Comparison of ENCODE assay signal across 8 mouse cellular contexts in the genomic region with DNA sequence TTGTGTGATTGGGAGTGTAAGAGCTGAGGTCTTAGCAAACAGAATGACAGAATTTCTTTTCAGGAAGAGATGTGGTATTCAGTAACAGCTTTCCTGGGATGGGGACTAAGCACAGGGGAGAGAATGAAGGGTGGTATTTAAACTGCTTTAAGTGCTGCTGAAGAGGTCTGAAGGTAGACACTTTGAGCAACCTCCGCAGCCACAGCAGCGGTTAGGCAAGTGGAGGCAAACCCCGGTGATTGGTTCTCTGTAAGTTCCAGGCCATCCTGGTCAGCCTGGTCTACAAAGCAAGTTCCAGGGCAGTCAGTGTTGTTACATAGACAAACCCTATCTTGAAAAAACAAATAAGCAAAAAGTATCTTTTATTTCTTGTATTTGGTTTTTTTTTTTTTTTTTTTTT. TPM values are rescaled to one million over a fixed set of nuclear protein-coding genes. Genes with fewer than 3 reads are reported as not detected.
A peak's percentile ranks its signal among the peaks of the same experiment; 100 is the strongest.
DNase-seq lines count a peak whose midpoint lies in the region; ATAC-seq and TF ChIP-seq lines count a peak whose summit lies in the region.

No protein-coding gene starts in this region.

- TF ChIP-seq POLR2A in limb, embryonic 14.5 days (IDR thresholded peaks at IDR 0.05; ENCODE audit: borderline replicate concordance, extremely low read depth, insufficient read depth, insufficient read length) = no peak

- H3K4me1 ChIP-seq in embryonic facial prominence, embryonic 14.5 days (ENCODE audit: control insufficient read depth, insufficient read depth, low read length) = peaks cover 33% of the 10 kb centered on the region
- H3K4me1 ChIP-seq in limb, embryonic 14.5 days (ENCODE audit: control insufficient read depth, insufficient read depth, low read length) = peaks cover 31% of the 10 kb centered on the region
- peaks cover 64% of the 10 kb centered on the region for H3K4me1 ChIP-seq in neural tube, embryonic 13.5 days (replicated peaks)

- no peak for DNase-seq in layer of hippocampus, adult 2 months (ENCODE audit: low spot score in 2 of 2)
- DNase-seq in layer of hippocampus, adult 8-10 months (ENCODE audit: low spot score in 2 of 2) = no peak
- DNase-seq in embryonic facial prominence, embryonic 14.5 days (ENCODE audit: low spot score) = no peak
- no peak for DNase-seq in limb, embryonic 14.5 days (ENCODE audit: low spot score)
- DNase-seq in layer of hippocampus, adult 9-11 months = no peak
- DNase-seq in urinary bladder, postnatal 25 days (ENCODE audit: low spot score) = no peak
- DNase-seq in spleen, adult 12 weeks (ENCODE audit: low spot score) = no peak

- no peak for TF ChIP-seq CTCF in layer of hippocampus, adult 2 months (conservative IDR thresholded peaks at IDR 0.05)

- H3K27me3 ChIP-seq in embryonic facial prominence, embryonic 14.5 days (replicated peaks; ENCODE audit: control insufficient read depth, insufficient read depth, low read length) = no peaks in the 10 kb centered on the region
- no peaks in the 10 kb centered on the region for H3K27me3 ChIP-seq in limb, embryonic 14.5 days (ENCODE audit: control insufficient read depth, insufficient read depth, low read length)
- no peaks in the 10 kb centered on the region for H3K27me3 ChIP-seq in neural tube, embryonic 13.5 days

- H3K9ac ChIP-seq in embryonic facial prominence, embryonic 14.5 days (ENCODE audit: low read depth, low read length) = peak overlapping the region; percentile 67
- peak overlapping the region; percentile 51 for H3K9ac ChIP-seq in limb, embryonic 14.5 days (ENCODE audit: low read depth, low read length, severe bottlenecking)
- peak overlapping the region; percentile 79 for H3K9ac ChIP-seq in neural tube, embryonic 13.5 days

- H3K36me3 ChIP-seq in embryonic facial prominence, embryonic 14.5 days (ENCODE audit: control insufficient read depth, insufficient read depth, low read length) = peaks cover 30% of the 10 kb centered on the region
- H3K36me3 ChIP-seq in limb, embryonic 14.5 days (ENCODE audit: control insufficient read depth, insufficient read depth, low read length) = peaks cover 37% of the 10 kb centered on the region
- H3K36me3 ChIP-seq in neural tube, embryonic 13.5 days = peaks cover 16% of the 10 kb centered on the region

- H3K27ac ChIP-seq in layer of hippocampus, adult 2 months = peak overlapping the region; percentile 87
- H3K27ac ChIP-seq in embryonic facial prominence, embryonic 14.5 days (replicated peaks; ENCODE audit: low read depth, low read length) = peak overlapping the region; percentile 98
- peak overlapping the region; percentile 90 for H3K27ac ChIP-seq in limb, embryonic 14.5 days (replicated peaks; ENCODE audit: low read depth, low read length)
- H3K27ac ChIP-seq in neural tube, embryonic 13.5 days (replicated peaks) = peak overlapping the region; percentile 86

- H3K4me3 ChIP-seq in layer of hippocampus, adult 2 months = peak overlapping the region; percentile 82; the same call in 1 of the 2 replicates
- peak overlapping the region; percentile 55 for H3K4me3 ChIP-seq in embryonic facial prominence, embryonic 14.5 days (ENCODE audit: low read depth, low read length)
- H3K4me3 ChIP-seq in limb, embryonic 14.5 days (replicated peaks; ENCODE audit: low read length) = peak overlapping the region; percentile 61
- peak overlapping the region; percentile 51 for H3K4me3 ChIP-seq in neural tube, embryonic 13.5 days

- H3K9me3 ChIP-seq in embryonic facial prominence, embryonic 14.5 days (ENCODE audit: control insufficient read depth, low read length) = no peaks in the 10 kb centered on the region
- H3K9me3 ChIP-seq in limb, embryonic 14.5 days (ENCODE audit: control insufficient read depth, low read length) = no peaks in the 10 kb centered on the region
- no peaks in the 10 kb centered on the region for H3K9me3 ChIP-seq in neural tube, embryonic 13.5 days

- H3K4me2 ChIP-seq in embryonic facial prominence, embryonic 14.5 days (ENCODE audit: low read depth, low read length) = peak overlapping the region; percentile 88
- H3K4me2 ChIP-seq in limb, embryonic 14.5 days (replicated peaks; ENCODE audit: low read depth, low read length, severe bottlenecking) = peak overlapping the region; percentile 66
- H3K4me2 ChIP-seq in neural tube, embryonic 13.5 days = peak overlapping the region; percentile 89

- no peak for ATAC-seq in embryonic facial prominence, embryonic 14.5 days (ENCODE audit: low read depth)
- ATAC-seq in limb, embryonic 14.5 days (ENCODE audit: low FRiP score, low read depth) = no peak
- ATAC-seq in neural tube, embryonic 13.5 days (ENCODE audit: low read depth) = no peak

- 13% methylated on average over 3 of the region's 3 CpGs for WGBS in embryonic facial prominence, embryonic 14.5 days
- 10% methylated on average over 3 of the region's 3 CpGs for WGBS in limb, embryonic 14.5 days
- 16% methylated on average over 3 of the region's 3 CpGs for WGBS in neural tube, embryonic 13.5 days

RNA-seq across cellular contexts. Expression of gene Shc1, which starts 1.7 kb away (rescaled TPM):
- total RNA-seq in layer of hippocampus, adult 2 months (2021) = 10 to 100 TPM; 12.2 to 14.3 TPM
- 10 to 100 TPM; 16.4 to 22.3 (median 19.9) TPM for total RNA-seq in layer of hippocampus, adult 8-10 months (2022)
- polyA plus RNA-seq in embryonic facial prominence, embryonic 14.5 days (2014; fragmentation: Nextera tagmentation; extraction: Ambion mirVana) = 74.0 and 75.2 TPM in 2 replicates
- 134 and 166 TPM in 2 replicates for polyA plus RNA-seq in limb, embryonic 14.5 days (2012; rRNA removed)
- polyA plus RNA-seq in limb, embryonic 14.5 days (2014; fragmentation: Nextera tagmentation; extraction: Ambion mirVana) = 72.5 and 80.0 TPM in 2 replicates
- polyA plus RNA-seq in neural tube, embryonic 13.5 days (2015; fragmentation: Nextera tagmentation; extraction: Ambion mirVana) = 41.8 and 45.1 TPM in 2 replicates

RNA-seq across cellular contexts. Expression of gene Cks1b, which starts 1.8 kb away (rescaled TPM):
- 1 to 10 TPM; 1.4 to 2.7 TPM for total RNA-seq in layer of hippocampus, adult 2 months (2021)
- total RNA-seq in layer of hippocampus, adult 8-10 months (2022) = 1 to 10 TPM; 1.6 to 4.7 (median 2.5) TPM
- polyA plus RNA-seq in embryonic facial prominence, embryonic 14.5 days (2014; fragmentation: Nextera tagmentation; extraction: Ambion mirVana) = 380 and 425 TPM in 2 replicates
- 247 and 268 TPM in 2 replicates for polyA plus RNA-seq in limb, embryonic 14.5 days (2012; rRNA removed)
- 473 and 476 TPM in 2 replicates for polyA plus RNA-seq in limb, embryonic 14.5 days (2014; fragmentation: Nextera tagmentation; extraction: Ambion mirVana)
- 110 and 144 TPM in 2 replicates for polyA plus RNA-seq in neural tube, embryonic 13.5 days (2015; fragmentation: Nextera tagmentation; extraction: Ambion mirVana)

RNA-seq across cellular contexts. Expression of gene Flad1, which starts 8.3 kb away (rescaled TPM):
- 10 to 100 TPM; 37.2 to 39.8 TPM for total RNA-seq in layer of hippocampus, adult 2 months (2021)
- total RNA-seq in layer of hippocampus, adult 8-10 months (2022) = 10 to 100 TPM; 35.8 to 37.8 (median 37.1) TPM
- 24.2 and 24.8 TPM in 2 replicates for polyA plus RNA-seq in embryonic facial prominence, embryonic 14.5 days (2014; fragmentation: Nextera tagmentation; extraction: Ambion mirVana)
- 32.8 and 36.0 TPM in 2 replicates for polyA plus RNA-seq in limb, embryonic 14.5 days (2012; rRNA removed)
- polyA plus RNA-seq in limb, embryonic 14.5 days (2014; fragmentation: Nextera tagmentation; extraction: Ambion mirVana) = 26.8 and 27.1 TPM in 2 replicates
- polyA plus RNA-seq in neural tube, embryonic 13.5 days (2015; fragmentation: Nextera tagmentation; extraction: Ambion mirVana) = 30.7 and 33.2 TPM in 2 replicates

RNA-seq across cellular contexts. Expression of gene Pygo2, which starts 10.0 kb away (rescaled TPM):
- total RNA-seq in layer of hippocampus, adult 2 months (2021) = 10 to 100 TPM; 55.5 to 61.9 TPM
- total RNA-seq in layer of hippocampus, adult 8-10 months (2022) = 10 to 100 TPM; 49.4 to 61.0 (median 53.9) TPM
- polyA plus RNA-seq in embryonic facial prominence, embryonic 14.5 days (2014; fragmentation: Nextera tagmentation; extraction: Ambion mirVana) = 49.2 and 51.6 TPM in 2 replicates
- 83.4 and 121 TPM in 2 replicates for polyA plus RNA-seq in limb, embryonic 14.5 days (2012; rRNA removed)
- polyA plus RNA-seq in limb, embryonic 14.5 days (2014; fragmentation: Nextera tagmentation; extraction: Ambion mirVana) = 58.3 and 65.3 TPM in 2 replicates
- 40.4 and 47.7 TPM in 2 replicates for polyA plus RNA-seq in neural tube, embryonic 13.5 days (2015; fragmentation: Nextera tagmentation; extraction: Ambion mirVana)

RNA-seq across cellular contexts. Expression of gene Pbxip1, which starts 16.5 kb away (rescaled TPM):
- total RNA-seq in layer of hippocampus, adult 2 months (2021) = 10 to 100 TPM; 38.9 to 41.8 TPM
- 10 to 100 TPM; 39.6 to 71.2 (median 51.8) TPM for total RNA-seq in layer of hippocampus, adult 8-10 months (2022)
- 24.1 and 25.9 TPM in 2 replicates for polyA plus RNA-seq in embryonic facial prominence, embryonic 14.5 days (2014; fragmentation: Nextera tagmentation; extraction: Ambion mirVana)
- 31.4 and 32.8 TPM in 2 replicates for polyA plus RNA-seq in limb, embryonic 14.5 days (2012; rRNA removed)
- 17.9 and 21.2 TPM in 2 replicates for polyA plus RNA-seq in limb, embryonic 14.5 days (2014; fragmentation: Nextera tagmentation; extraction: Ambion mirVana)
- polyA plus RNA-seq in neural tube, embryonic 13.5 days (2015; fragmentation: Nextera tagmentation; extraction: Ambion mirVana) = 15.6 and 17.0 TPM in 2 replicates
